Mouse (Mus musculus) ES-E14 (cell line): ENCODE results near the gene Gm11042. TPM values are rescaled to one million over a fixed set of nuclear protein-coding genes. Genes with fewer than 3 reads are reported as not detected.

Experiments used
- DNase-seq: peaks from one replicate; pipeline ENCODE4 v3.0.0-alpha.2; 2013; ENCODE audit warnings: low read depth, low spot score
- H3K27ac ChIP-seq: 2 replicates; pipeline ENCODE4 v1.5.1; 2012; ENCODE audit warnings: low read depth, mild to moderate bottlenecking, low read length, moderate library complexity, mixed read lengths; ENCODE audit not compliant: poor library complexity, insufficient read depth, severe bottlenecking
- H3K36me3 ChIP-seq: 2 replicates; pipeline ENCODE4 v1.6.1; 2012; ENCODE audit warnings: mild to moderate bottlenecking, low read length, moderate library complexity, mixed read lengths; ENCODE audit not compliant: control insufficient read depth, poor library complexity, insufficient read depth, severe bottlenecking
- H3K4me1 ChIP-seq, 2 experiments: fragments of 150-350 bp in 1 of 2; sonication (generic) in 1 of 2; 2 replicates each; pipeline ENCODE4 v1.6.1; 2012; ENCODE audit warnings: low read length in 2 of 2, mild to moderate bottlenecking in 1 of 2, mixed read lengths in 1 of 2; ENCODE audit not compliant: control insufficient read depth in 2 of 2, insufficient read depth in 2 of 2, poor library complexity in 1 of 2
- H3K4me3 ChIP-seq, 2 experiments: fragments of 150-350 bp in 1 of 2; sonication (generic) in 1 of 2; 2 replicates each; pipeline ENCODE4 v1.5.1; 2012; ENCODE audit warnings: low read length in 2 of 2, low read depth in 1 of 2, mild to moderate bottlenecking in 1 of 2, mixed read lengths in 1 of 2; ENCODE audit not compliant: insufficient read depth in 1 of 2, poor library complexity in 1 of 2, severe bottlenecking in 1 of 2
- H3K9ac ChIP-seq: 2 replicates; pipeline ENCODE4 v1.6.1; 2012; ENCODE audit warnings: low read depth, mild to moderate bottlenecking, low read length, mixed read lengths; ENCODE audit not compliant: poor library complexity, insufficient read depth, severe bottlenecking
- H3K9me3 ChIP-seq: fragments of 150-350 bp; sonication (generic); 2 replicates; pipeline ENCODE4 v1.6.1; 2012; ENCODE audit warnings: low read depth, mild to moderate bottlenecking, low read length; ENCODE audit not compliant: control insufficient read depth, insufficient read depth
- CHD2 ChIP-seq: IDR thresholded peaks from 2 replicates; pipeline ENCODE4 v1.6.1; 2014; ENCODE audit warnings: mild to moderate bottlenecking, low read depth, low read length, inconsistent platforms
- HCFC1 ChIP-seq: IDR thresholded peaks from 2 replicates; pipeline ENCODE4 v1.6.1; 2012; ENCODE audit warnings: low read length, inconsistent platforms, borderline replicate concordance; ENCODE audit not compliant: insufficient read depth
- MAFK ChIP-seq: IDR thresholded peaks from 2 replicates; pipeline ENCODE4 v1.6.1; 2014; ENCODE audit warnings: mild to moderate bottlenecking, low read depth, low read length, inconsistent platforms; ENCODE audit not compliant: insufficient read depth
- ZC3H11A ChIP-seq: IDR thresholded peaks from 2 replicates; pipeline ENCODE4 v1.6.1; 2012; ENCODE audit warnings: low read depth, mild to moderate bottlenecking, inconsistent platforms, low read length, borderline replicate concordance
- ZNF384 ChIP-seq: IDR thresholded peaks from 2 replicates; pipeline ENCODE4 v1.6.1; 2012; ENCODE audit warnings: low read depth, low read length, inconsistent platforms
- in situ Hi-C, 2 experiments: fragments of 600-800 bp; cut with MboI; formaldehyde crosslinking; loops; one replicate each; pipeline ENCODE4 v1.15.1; 2025; ENCODE audit warnings: low sequenced_read_pairs in 2 of 2, inconsistent platforms in 1 of 2; ENCODE audit not compliant: unreplicated experiment in 2 of 2
- total RNA-seq: library from RNA; depleted of rRNA; stranded (reverse); fragments of 300-350 nt; gene quantifications from 2 replicates; pipeline ENCODE4 v1.2.3, GENCODE M21; 2012

Gene Gm11042
- total RNA-seq, 1 experiment = not detected

DNA sequence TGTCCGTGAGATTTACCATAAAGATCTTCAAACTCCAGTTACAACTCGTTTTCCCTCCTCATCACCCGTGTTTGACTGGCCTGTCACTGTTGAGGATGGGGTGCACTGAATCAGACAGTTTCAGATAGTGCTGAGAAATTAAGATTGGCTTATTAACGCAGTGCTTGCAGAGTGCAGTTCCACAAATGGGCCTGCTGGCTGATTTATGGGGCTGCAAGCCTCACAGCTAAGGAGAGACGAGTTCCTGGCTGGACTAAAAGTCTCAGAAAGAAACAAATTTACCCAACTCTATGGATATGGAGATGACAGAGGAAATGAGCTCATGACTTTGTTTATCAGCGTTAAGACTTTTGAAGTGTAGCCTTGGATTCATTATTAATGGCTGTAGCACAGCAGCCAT lies 41.6 kb upstream of the Gm11042 start:
- Histone ChIP-seq H3K4me3 (no peak overlapping the region), H3K36me3 (no peaks in the 10 kb centered on the region), H3K4me1 (no peaks in the 10 kb centered on the region), H3K27ac (no peak overlapping the region), H3K9me3 (no peaks in the 10 kb centered on the region), H3K9ac (no peak overlapping the region)
- DNase-seq = no peak
- TF ChIP-seq ZC3H11A (no peak), HCFC1 (no peak), ZNF384 (no peak), CHD2 (no peak), MAFK (no peak)
- in situ Hi-C loops = no loop called here

DNA sequence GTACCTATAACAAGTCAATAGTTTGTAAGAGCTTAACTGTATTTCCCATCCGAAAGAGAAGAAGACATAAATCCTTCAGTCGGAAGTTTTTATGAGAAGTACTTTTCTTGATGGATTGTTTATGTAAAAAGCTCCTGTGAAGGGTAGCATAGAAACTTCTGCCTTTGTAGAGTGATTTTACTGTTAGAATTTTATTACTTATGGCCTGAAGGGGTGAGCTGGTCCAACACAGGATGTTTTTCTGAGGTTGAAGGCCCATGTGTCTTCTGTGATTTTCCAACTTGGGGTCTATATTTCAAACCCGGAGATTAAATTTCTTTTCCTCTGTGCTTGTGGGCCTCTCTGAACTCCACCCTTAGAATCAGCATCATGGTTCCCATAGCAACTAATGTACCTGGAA lies 26.5 kb upstream of the Gm11042 start:
- in situ Hi-C loops = loop anchor here (25.0 kb wide), 1 partner anchor 1045 kb away; no protein-coding TSS in a partner anchor
- Histone ChIP-seq H3K36me3 (no peaks in the 10 kb centered on the region), H3K27ac (no peak overlapping the region), H3K9ac (no peak overlapping the region), H3K9me3 (no peaks in the 10 kb centered on the region), H3K4me3 (no peak overlapping the region), H3K4me1 (no peaks in the 10 kb centered on the region)
- TF ChIP-seq HCFC1 (no peak), MAFK (no peak), ZC3H11A (no peak), ZNF384 (no peak), CHD2 (no peak)
- DNase-seq = no peak

DNA sequence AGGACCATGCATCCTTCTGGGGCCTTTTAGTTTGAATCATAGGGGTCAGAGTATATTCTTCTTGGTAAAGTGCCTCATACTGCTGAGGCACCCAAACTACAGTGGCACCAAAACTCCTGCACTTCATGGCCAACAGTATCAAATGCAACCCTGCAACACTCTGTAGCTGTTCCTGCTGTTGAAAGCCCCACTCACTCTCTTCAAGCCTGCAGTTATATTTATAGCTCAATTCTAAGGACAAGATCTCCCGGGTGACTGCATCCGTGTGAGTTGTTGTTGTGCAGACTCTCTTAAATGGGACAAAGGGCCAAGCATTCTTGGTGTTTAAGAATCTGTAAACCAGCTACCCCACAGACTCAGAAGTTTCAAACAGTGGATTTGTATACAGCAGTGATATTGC lies 23.9 kb upstream of the Gm11042 start:
- H3K27ac ChIP-seq = no peak overlapping the region
- DNase-seq = no peak
- H3K4me3 ChIP-seq = no peak overlapping the region
- H3K36me3 ChIP-seq = no peaks in the 10 kb centered on the region
- H3K4me1 ChIP-seq = no peaks in the 10 kb centered on the region
- H3K9me3 ChIP-seq = no peaks in the 10 kb centered on the region
- no peak overlapping the region for H3K9ac ChIP-seq
- in situ Hi-C loops = loop anchor here (25.0 kb wide), 1 partner anchor 1047 kb away; no protein-coding TSS in a partner anchor
- TF ChIP-seq HCFC1 (no peak), MAFK (no peak), ZC3H11A (no peak), CHD2 (no peak), ZNF384 (no peak)

DNA sequence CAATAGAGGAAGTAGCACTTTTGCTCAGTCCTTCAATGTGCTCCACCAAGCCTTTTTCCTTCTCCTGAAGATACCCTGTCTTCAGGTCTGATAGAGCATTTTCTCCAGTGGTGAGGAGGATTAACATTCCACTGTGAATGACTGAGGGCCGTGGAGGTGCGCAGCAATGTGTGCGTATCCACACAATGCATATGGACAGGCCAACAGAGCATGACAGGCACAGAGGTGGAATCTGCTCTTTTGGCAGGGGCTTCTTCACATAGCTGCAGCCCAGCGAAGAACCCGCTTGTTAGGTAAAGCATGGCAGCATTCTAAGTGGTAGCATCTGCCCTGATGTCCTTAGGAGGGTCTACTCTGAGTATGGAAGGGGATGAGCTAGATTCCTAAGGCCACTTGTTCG lies 17.5 kb upstream of the Gm11042 start:
- in situ Hi-C loops = loop anchor here (25.0 kb wide), 1 partner anchor 1054 kb away; no protein-coding TSS in a partner anchor
- Histone ChIP-seq H3K9ac (no peak overlapping the region), H3K9me3 (no peaks in the 10 kb centered on the region), H3K27ac (no peak overlapping the region), H3K36me3 (no peaks in the 10 kb centered on the region), H3K4me1 (no peaks in the 10 kb centered on the region), H3K4me3 (no peak overlapping the region)
- no peak for TF ChIP-seq MAFK
- TF ChIP-seq ZC3H11A = no peak
- no peak for TF ChIP-seq ZNF384
- TF ChIP-seq CHD2 = no peak
- no peak for TF ChIP-seq HCFC1
- no peak for DNase-seq

DNA sequence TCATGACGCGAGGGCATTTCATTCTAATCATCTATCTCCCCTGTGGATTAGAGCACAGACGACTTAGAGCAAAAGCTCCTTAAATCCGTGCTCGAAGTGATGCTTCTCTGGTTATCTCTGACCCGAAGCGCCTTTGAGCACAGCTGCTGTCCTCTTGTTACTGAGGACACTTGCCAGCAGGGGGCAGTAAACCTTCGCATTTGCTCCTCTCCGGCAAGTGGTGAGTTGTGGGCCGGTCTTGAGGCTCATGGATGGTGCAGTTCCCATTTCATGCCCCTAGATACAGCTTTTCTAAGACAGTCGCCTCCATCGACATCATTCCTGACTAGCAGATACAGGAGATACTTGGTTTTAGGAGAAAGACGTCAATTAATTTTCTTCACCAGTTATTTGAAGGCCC lies 16.8 kb upstream of the Gm11042 start:
- peak; percentile 65 for DNase-seq
- Histone ChIP-seq H3K4me1 (no peaks in the 10 kb centered on the region), H3K4me3 (no peak overlapping the region), H3K27ac (no peak overlapping the region), H3K9me3 (no peaks in the 10 kb centered on the region), H3K36me3 (no peaks in the 10 kb centered on the region), H3K9ac (no peak overlapping the region)
- TF ChIP-seq ZNF384 (no peak), HCFC1 (no peak), ZC3H11A (peak; percentile 85; the same call in 1 of the 2 replicates), MAFK (no peak), CHD2 (no peak)
- in situ Hi-C loops = loop anchor here (25.0 kb wide), 1 partner anchor 1054 kb away; no protein-coding TSS in a partner anchor
